Mouse (Mus musculus): Measurements from ENCODE around the gene Ankdd1b. TPM values are rescaled to one million over a fixed set of nuclear protein-coding genes. Genes with fewer than 3 reads are reported as not detected.

Gene Ankdd1b
- total RNA-seq, 2 experiments from 2014 or later, result 1.1 to 1.8 TPM

DNA sequence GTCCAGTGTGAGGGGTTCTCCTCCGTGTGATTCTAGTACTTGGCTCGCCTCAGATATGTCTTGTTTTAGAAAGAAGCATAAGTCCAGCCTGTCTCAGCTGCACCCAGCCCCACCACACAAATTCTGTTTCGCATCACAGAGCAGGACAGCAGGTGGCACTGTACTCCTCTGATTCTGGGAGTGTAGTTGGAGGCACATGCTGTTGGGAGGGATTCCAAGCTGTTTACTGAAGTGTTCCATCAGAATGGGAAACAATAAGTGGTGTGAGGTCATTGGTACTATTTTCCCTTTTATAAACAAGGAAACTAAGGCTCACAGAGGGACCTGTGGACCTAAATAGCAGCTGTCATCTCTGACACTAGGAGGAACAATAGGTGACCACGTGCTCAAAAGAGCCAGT, 64.0 kb downstream of the Ankdd1b start:
- peak; percentile 34 to 36 for DNase-seq

DNA sequence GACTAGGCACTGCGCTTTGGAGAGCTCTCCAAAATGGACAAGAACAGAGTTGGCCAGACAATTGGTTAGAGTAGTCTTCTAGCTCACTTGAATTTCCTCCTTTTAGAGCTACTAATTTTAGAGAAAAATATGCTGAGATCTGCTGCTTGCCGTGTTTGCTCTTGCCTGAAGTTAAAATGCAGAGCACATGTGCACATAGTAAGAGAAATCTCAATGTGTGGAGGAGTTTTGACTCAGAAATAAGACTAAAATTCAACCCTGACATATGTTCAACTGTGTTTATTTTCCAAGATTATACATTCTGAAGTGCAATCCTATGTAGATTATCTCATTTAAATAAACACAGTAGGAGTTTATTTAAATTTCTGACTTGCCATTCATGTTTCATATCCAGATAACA, 65.5 kb downstream of the Ankdd1b start:
- no peak for DNase-seq

DNA sequence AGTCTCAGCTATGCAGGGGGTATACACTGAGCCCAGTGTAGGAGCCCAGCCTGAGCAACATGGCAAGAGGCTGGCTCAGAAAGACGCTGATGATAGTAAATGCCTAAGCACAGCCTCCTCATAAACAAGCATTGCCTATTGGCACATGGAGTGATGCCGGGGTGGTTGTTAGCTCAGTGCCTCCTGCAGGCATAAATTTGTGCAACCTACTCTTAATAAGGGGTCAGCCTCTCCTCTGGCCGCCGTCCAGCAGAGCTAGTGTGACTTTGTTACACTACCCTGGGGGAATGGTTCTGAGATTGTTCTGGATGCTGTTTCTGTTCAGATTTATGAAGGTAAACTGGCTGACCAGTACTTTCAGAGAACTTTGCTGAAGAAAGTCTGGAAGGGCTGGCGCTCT, 69.7 kb downstream of the Ankdd1b start:
- no peak for DNase-seq

DNA sequence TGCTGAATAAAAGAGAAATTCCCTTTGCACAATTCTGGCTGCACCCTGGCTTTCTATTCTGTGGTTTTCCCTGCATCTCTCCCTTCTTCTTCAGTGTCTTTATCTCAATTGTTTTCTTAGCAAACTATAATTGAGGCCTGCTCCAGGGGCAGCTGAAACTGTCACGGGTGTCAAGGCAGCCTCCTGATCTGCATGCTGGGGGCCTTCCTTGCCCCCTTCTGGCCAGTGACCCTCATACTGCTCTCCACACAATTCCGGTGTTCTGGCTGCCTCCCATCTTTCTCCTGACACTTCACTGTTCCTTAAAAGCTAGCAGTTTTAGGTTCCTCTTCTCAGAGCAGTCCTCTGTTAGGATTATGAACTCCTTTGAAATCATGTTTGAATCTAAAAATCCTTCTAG, 81.7 kb downstream of the Ankdd1b start:
- no peak for DNase-seq

DNA sequence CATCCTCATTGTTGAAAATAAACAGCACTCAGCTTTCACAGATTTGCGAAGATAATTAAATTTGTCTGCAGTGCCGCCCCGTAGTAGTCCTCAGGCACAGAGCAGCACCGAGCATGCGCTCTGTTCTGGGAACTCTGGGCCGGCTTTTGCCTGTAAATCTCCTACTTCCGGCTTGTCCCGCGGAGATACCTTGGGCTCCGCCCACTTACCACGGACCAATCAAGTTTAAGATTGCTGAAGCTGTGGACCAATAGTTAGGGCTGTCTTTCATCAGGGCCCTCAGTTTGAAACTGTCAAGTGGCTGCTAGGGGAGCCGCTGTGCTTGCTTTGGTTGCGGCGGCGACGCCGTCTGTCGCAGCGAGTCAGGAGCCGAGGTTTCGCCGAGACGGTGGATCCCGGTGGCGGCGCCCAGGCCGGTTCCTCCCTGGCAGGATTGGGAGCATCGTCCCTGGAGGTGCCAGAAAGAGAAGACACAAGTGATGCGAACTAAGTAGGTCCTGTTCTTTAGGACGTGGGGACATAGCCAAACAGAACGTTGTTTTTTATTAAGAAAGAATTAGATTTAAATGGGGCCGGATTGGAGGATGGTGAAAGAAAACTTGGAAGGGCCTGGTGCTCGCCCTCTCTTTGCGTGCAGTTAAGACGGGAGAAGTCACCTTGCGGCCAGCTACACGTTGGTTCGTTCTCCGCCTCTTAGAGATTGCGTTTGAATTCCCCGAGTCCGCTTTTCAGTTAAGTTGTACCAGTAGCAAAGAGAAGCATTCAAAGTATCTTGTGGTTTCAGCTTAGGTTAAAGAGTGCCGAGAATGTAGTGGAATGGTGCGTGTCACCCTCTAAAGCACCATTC, 82.7 kb downstream of the Ankdd1b start, which contains the start of gene Poc5:
TSS of gene Poc5 (plus strand) at position 253 of the 847 bp plus-strand sequence.
- DNase-seq, result peak; percentile 97

DNA sequence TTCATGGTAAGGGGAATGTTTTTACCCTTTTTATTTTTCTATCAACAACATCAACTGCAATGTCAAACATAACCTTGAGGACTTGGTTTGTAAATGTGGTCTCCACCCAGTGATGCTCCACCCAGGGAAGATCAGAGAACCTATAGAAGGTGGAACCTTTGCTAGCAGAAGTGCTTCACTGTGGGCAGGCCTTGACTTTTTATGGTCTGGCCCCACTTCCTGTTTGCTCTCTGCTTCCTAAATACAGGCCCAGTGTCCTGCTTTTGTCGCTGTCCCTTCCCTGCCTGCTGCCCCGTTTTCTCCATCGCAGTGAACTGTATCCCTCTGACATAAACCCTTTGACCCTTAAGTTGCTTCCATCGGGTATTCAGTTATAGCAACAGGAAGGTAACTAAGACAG, 93.1 kb downstream of the Ankdd1b start:
- DNase-seq, result no peak

DNA sequence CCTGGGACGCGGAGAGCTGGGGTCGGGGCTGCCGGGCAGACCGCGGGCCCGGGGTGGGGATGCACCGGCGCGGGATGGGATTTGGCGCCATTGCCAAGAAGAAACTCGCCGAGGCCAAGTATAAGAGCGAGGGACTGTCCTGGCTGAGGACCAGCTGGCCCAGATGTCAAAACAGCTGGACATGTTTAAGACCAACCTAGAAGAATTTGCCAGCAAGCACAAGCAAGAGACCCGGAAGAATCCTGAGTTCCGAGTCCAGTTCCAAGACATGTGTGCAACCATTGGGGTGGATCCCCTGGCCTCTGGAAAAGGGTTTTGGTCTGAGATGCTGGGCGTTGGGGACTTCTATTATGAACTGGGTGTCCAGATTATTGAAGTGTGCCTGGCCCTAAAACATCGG, 94.1 kb downstream of the Ankdd1b start:
- no peak for DNase-seq

DNA sequence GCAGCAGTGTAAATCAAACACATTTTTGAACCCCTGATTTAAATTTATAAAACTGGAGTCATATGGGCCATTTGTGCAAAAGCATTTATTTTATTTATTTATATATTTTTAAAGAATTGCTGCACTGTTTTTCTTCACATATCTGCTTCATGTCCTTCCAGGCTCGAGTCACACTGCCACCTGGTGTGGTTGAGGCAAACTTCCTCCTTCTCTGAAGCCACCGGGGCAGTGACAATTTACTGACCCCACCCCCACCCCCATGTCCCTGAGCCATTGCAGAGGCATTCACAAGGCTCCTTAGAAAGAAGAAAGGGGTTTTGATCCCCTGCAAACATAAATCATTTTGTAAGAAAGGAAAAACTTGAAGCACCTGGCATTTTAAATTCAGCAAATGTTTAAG, 95.5 kb downstream of the Ankdd1b start:
- peak; percentile 27 to 31 for DNase-seq

Other genes with a start within 250 kb of the Ankdd1b start
- 10 to 100 TPM; 14.3 to 19.0 TPM for gene Poc5, start 82.9 kb downstream of the Ankdd1b start, total RNA-seq (2021)
- gene Gm17622, start 19.5 kb upstream of the Ankdd1b start, total RNA-seq (2021), result not detected
- 10 to 100 TPM; 32.8 to 38.8 TPM for gene Polk, start 71.4 kb upstream of the Ankdd1b start, total RNA-seq (2021)
- gene Col4a3bp, start 71.4 kb upstream of the Ankdd1b start, total RNA-seq (2021), result 100 to 1,000 TPM in 1 of 2 experiments, 10 to 100 TPM in 1; 84.4 to 113 TPM
- 100 to 1,000 TPM; 136 to 162 TPM for gene Hmgcr, start 199.7 kb upstream of the Ankdd1b start, total RNA-seq (2021)